In the genomic region with DNA sequence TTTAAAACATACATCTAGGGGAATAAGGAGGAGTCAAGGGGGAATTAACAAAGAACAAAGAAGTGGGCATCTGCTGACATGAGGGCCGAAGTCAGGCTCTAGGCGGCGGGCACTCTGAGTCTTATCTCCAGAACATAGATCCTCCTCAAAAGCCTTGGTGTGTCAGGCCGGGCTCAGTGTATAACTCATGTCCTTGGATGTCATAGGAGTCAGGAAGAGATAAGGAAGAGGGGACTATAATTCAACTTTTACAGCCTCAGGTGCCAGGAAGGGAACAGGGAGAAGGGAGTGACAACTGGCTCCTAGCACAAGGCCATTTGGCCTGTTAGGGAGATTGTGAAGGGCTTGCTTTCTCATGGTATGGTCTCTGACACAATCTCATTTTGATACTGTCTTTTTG, we compare ENCODE assay signal across 7 mouse cellular contexts.
DNase-seq lines count a peak whose midpoint lies in the region.

No protein-coding gene starts in this region.

- DNase-seq in adrenal gland, adult (ENCODE audit: inconsistent age in 2 of 2, low spot score in 1 of 2) = peak; percentile 77 to 82
- peak; percentile 65 for DNase-seq in adrenal gland, adult 2 months
- DNase-seq in adrenal gland, adult 8-10 months = peak; percentile 70
- peak; percentile 27 for DNase-seq in adrenal gland, postnatal 10 days
- DNase-seq in adrenal gland, postnatal 14 days = peak; percentile 44
- DNase-seq in adrenal gland, postnatal 25 days = peak; percentile 36
- peak; percentile 47 to 48 for DNase-seq in adrenal gland, postnatal 36 days

Comparison
In these comparisons a context has a peak if more than half of its experiments do, and no peak if none do; other contexts are left out.
1. Peak in every context shown above with its lines: DNase-seq.
2. DNase-seq: peak in every context shown above with its lines; median percentile 80 in adrenal gland, adult; 70 in adrenal gland, adult 8-10 months; 65 in adrenal gland, adult 2 months; 48 in adrenal gland, postnatal 36 days; 44 in adrenal gland, postnatal 14 days; 36 in adrenal gland, postnatal 25 days; 27 in adrenal gland, postnatal 10 days.